Mouse (Mus musculus) MEL (cell line): ENCODE results near the gene Cisd2. TPM values are rescaled to one million over a fixed set of nuclear protein-coding genes. Genes with fewer than 3 reads are reported as not detected.

Source experiments
- DNase-seq: peaks from one replicate; pipeline ENCODE4 v3.0.0; 2011; ENCODE audit warnings: low read depth, low spot score
- H3K27ac ChIP-seq: 2 replicates; pipeline ENCODE4 v1.5.1; 2012; ENCODE audit warnings: low read depth, mild to moderate bottlenecking, control low read depth, low read length, moderate library complexity; ENCODE audit not compliant: control insufficient read depth
- H3K27me3 ChIP-seq, 2 experiments: fragments of 150-350 bp in 1 of 2; sonication (generic) in 1 of 2; 2 replicates each; pipeline ENCODE4 v1.6.1; 2012; ENCODE audit warnings: low read length in 2 of 2, mild to moderate bottlenecking in 2 of 2, improper control_type of control experiment in 1 of 2, moderate library complexity in 1 of 2; ENCODE audit not compliant: insufficient read depth in 2 of 2, control insufficient read depth in 1 of 2
- H3K36me3 ChIP-seq, 2 experiments: 2 replicates each; pipeline ENCODE4 v1.6.1; 2012 to 2014; ENCODE audit warnings: low read length in 2 of 2, improper control_type of control experiment in 1 of 2, inconsistent platforms in 1 of 2, mild to moderate bottlenecking in 1 of 2; ENCODE audit not compliant: insufficient read depth in 2 of 2, control insufficient read depth in 1 of 2
- H3K4me1 ChIP-seq, 2 experiments: fragments of 150-350 bp in 1 of 2; sonication (generic) in 1 of 2; 2 replicates each; pipeline ENCODE4 v1.6.1; 2012; ENCODE audit warnings: low read length in 2 of 2, improper control_type of control experiment in 1 of 2, mild to moderate bottlenecking in 1 of 2; ENCODE audit not compliant: insufficient read depth in 2 of 2, control insufficient read depth in 1 of 2
- H3K4me3 ChIP-seq, 2 experiments: fragments of 150-350 bp in 1 of 2; sonication (generic) in 1 of 2; 2 replicates each; pipeline ENCODE4 v1.5.1; 2012; ENCODE audit warnings: low read depth in 2 of 2, low read length in 2 of 2, mild to moderate bottlenecking in 2 of 2, moderate library complexity in 2 of 2, control low read depth in 1 of 2, improper control_type of control experiment in 1 of 2; ENCODE audit not compliant: control insufficient read depth in 1 of 2, insufficient read depth in 1 of 2
- H3K79me2 ChIP-seq: 2 replicates; pipeline ENCODE4 v1.6.1; 2012; ENCODE audit warnings: mild to moderate bottlenecking, low read length, moderate library complexity; ENCODE audit not compliant: control insufficient read depth, poor library complexity, insufficient read depth
- H3K9ac ChIP-seq: 2 replicates; pipeline ENCODE4 v1.6.1; 2012; ENCODE audit warnings: low read depth, mild to moderate bottlenecking, control low read depth, low read length, moderate library complexity; ENCODE audit not compliant: control insufficient read depth, poor library complexity, severe bottlenecking
- H3K9me3 ChIP-seq: fragments of 150-350 bp; sonication (generic); replicated peaks from 2 replicates; pipeline ENCODE4 v1.6.1; 2012; ENCODE audit warnings: mild to moderate bottlenecking, low read length, improper control_type of control experiment, moderate library complexity; ENCODE audit not compliant: insufficient read depth
- CHD1 ChIP-seq: IDR thresholded peaks from 2 replicates; pipeline ENCODE4 v1.6.1; 2012; ENCODE audit warnings: low read depth, mild to moderate bottlenecking, inconsistent platforms, low read length, improper control_type of control experiment
- E2F4 ChIP-seq: IDR thresholded peaks from 2 replicates; pipeline ENCODE4 v1.6.1; 2011; ENCODE audit warnings: low read depth, low read length, improper control_type of control experiment, borderline replicate concordance
- ELF1 ChIP-seq: IDR thresholded peaks from 2 replicates; pipeline ENCODE4 v1.6.1; 2014; ENCODE audit warnings: low read depth, mild to moderate bottlenecking, inconsistent platforms, low read length, improper control_type of control experiment, moderate library complexity
- EP300 ChIP-seq, 2 experiments: IDR thresholded peaks; 2 replicates each; pipeline ENCODE4 v1.6.1; 2011; ENCODE audit warnings: improper control_type of control experiment in 2 of 2, low read length in 2 of 2, low read depth in 1 of 2, mild to moderate bottlenecking in 1 of 2
- ETS1 ChIP-seq: IDR thresholded peaks from 2 replicates; pipeline ENCODE4 v1.6.1; 2012; ENCODE audit warnings: low read depth, mild to moderate bottlenecking, inconsistent platforms, low read length, improper control_type of control experiment, moderate library complexity
- GATA1 ChIP-seq: IDR thresholded peaks from 2 replicates; pipeline ENCODE4 v1.6.1; 2011; ENCODE audit warnings: low read depth, low read length, improper control_type of control experiment
- HCFC1 ChIP-seq: IDR thresholded peaks from 2 replicates; pipeline ENCODE4 v1.6.1; 2012; ENCODE audit warnings: low read depth, mild to moderate bottlenecking, inconsistent platforms, low read length, improper control_type of control experiment, moderate library complexity
- MAFK ChIP-seq: IDR thresholded peaks from 2 replicates; pipeline ENCODE4 v1.6.1; 2011; ENCODE audit warnings: low read depth, mild to moderate bottlenecking, low read length, improper control_type of control experiment, borderline replicate concordance
- MXI1 ChIP-seq: IDR thresholded peaks from 2 replicates; pipeline ENCODE4 v1.6.1; 2011; ENCODE audit warnings: mild to moderate bottlenecking, low read depth, low read length, improper control_type of control experiment
- NELFE ChIP-seq: IDR thresholded peaks from 2 replicates; pipeline ENCODE4 v1.6.1; 2011; ENCODE audit warnings: low read depth, low read length, improper control_type of control experiment
- NRF1 ChIP-seq: IDR thresholded peaks from 2 replicates; pipeline ENCODE4 v1.6.1; 2014; ENCODE audit warnings: low read depth, mild to moderate bottlenecking, inconsistent platforms, low read length, improper control_type of control experiment, moderate library complexity; ENCODE audit not compliant: poor library complexity, insufficient read depth, severe bottlenecking
- POLR2A ChIP-seq, 2 experiments: IDR thresholded peaks; 2 replicates each; pipeline ENCODE4 v1.6.1; 2011 to 2012; ENCODE audit warnings: low read length in 2 of 2, mild to moderate bottlenecking in 2 of 2, control low read depth in 1 of 2, improper control_type of control experiment in 1 of 2, low read depth in 1 of 2, moderate library complexity in 1 of 2; ENCODE audit not compliant: control insufficient read depth in 1 of 2, insufficient read depth in 1 of 2, poor library complexity in 1 of 2
- POLR2AphosphoS5 ChIP-seq: IDR thresholded peaks from 2 replicates; pipeline ENCODE4 v1.6.1; 2012; ENCODE audit warnings: low read depth, borderline replicate concordance, mild to moderate bottlenecking, inconsistent platforms, low read length, moderate library complexity, mixed read lengths
- RCOR1 ChIP-seq: IDR thresholded peaks from 2 replicates; pipeline ENCODE4 v1.6.1; 2012; ENCODE audit warnings: low read depth, mild to moderate bottlenecking, inconsistent platforms, low read length, improper control_type of control experiment
- SIN3A ChIP-seq: IDR thresholded peaks from 2 replicates; pipeline ENCODE4 v1.6.1; 2012; ENCODE audit warnings: low read length, improper control_type of control experiment, inconsistent platforms
- TBP ChIP-seq: IDR thresholded peaks from 2 replicates; pipeline ENCODE4 v1.8.0; 2011; ENCODE audit warnings: low read depth, low read length, improper control_type of control experiment
- USF1 ChIP-seq: IDR thresholded peaks from 2 replicates; pipeline ENCODE4 v1.6.1; 2014; ENCODE audit warnings: low read depth, mild to moderate bottlenecking, inconsistent platforms, low read length, improper control_type of control experiment, moderate library complexity
- ZMIZ1 ChIP-seq: IDR thresholded peaks from 2 replicates; pipeline ENCODE4 v1.6.1; 2012; ENCODE audit warnings: low read depth, mild to moderate bottlenecking, inconsistent platforms, low read length, improper control_type of control experiment, moderate library complexity
- polyA plus RNA-seq, 2 experiments: library from polyadenylated mRNA; stranded (reverse) in 1 of 2; unstranded in 1 of 2; fragments of >175 nt in 1 of 2; fragments of >200 nt in 1 of 2; gene quantifications; 2 replicates each; pipeline versions ENCODE4 v1.2.1 to v1.2.4; 2012; ENCODE audit warnings: low replicate concordance in 2 of 2, low read depth in 1 of 2; ENCODE audit not compliant: insufficient read length in 2 of 2, insufficient read depth in 1 of 2, missing spikeins in 1 of 2
- total RNA-seq: library from RNA; depleted of rRNA; stranded (reverse); fragments of 300-350 nt; gene quantifications from 2 replicates; pipeline ENCODE4 v1.2.3, GENCODE M21; 2012

Cisd2 gene
- total and polyA plus RNA-seq, 3 experiments: 23.9 to 26.9 TPM; not detected in 1

DNA sequence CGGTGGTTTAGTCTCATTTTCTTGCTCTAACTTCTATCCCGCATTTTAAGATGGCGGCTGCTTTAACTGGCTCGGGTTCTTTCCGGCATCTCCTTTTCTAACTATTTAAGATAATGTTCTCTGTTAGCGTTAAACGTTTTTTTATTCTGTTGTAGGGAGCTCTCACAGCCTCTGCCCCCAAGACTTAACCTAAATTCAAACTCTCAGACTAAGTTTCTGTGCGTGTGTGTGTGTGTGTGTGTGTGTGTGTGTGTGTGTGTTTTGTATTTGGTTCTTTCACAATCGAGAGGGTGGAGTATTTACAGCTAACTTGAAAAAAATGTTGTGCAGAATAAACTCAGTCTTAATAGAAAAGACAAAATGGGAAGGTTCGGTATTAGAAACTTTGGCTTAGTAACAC, 16.9 kb upstream of the Cisd2 start:
- no peak for TF ChIP-seq NELFE
- peak; percentile 13; the same call in 1 of the 2 replicates for TF ChIP-seq CHD1
- no peaks in the 10 kb centered on the region for H3K27me3 ChIP-seq
- peaks cover 12 to 27% of the 10 kb centered on the region in 2 experiments; a peak in 3 of 4 replicates for H3K4me1 ChIP-seq
- no peaks in the 10 kb centered on the region for H3K9me3 ChIP-seq
- peak overlapping the region; percentile 83 to 90 for H3K4me3 ChIP-seq
- no peak for DNase-seq
- peak overlapping the region; percentile 84; the same call in 1 of the 2 replicates for H3K27ac ChIP-seq
- peak overlapping the region; percentile 94 for H3K9ac ChIP-seq
- peaks cover 48% of the 10 kb centered on the region for H3K79me2 ChIP-seq
- peaks cover 36 to 43% of the 10 kb centered on the region in 2 experiments for H3K36me3 ChIP-seq

DNA sequence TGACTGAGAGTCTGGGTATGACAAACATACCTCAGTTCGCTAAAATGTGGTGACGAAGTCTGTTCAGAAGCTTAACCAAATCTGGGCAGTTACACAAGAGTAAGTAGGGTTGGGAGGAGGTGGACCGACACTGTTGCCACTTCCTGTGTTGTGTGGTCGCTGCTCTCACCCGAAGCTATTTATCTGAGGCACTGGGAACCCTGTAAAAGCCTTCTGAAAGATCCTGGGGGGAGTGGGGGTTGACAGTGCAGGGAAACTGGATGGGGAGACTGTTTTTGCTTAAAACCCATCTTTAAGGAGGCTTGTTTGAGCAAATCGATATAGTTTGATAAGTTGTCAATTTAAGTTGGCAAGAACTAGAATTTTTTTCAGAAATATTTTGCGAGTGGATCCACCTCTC, 16.5 kb upstream of the Cisd2 start:
- peaks cover 32 to 43% of the 10 kb centered on the region in 2 experiments for H3K36me3 ChIP-seq

DNA sequence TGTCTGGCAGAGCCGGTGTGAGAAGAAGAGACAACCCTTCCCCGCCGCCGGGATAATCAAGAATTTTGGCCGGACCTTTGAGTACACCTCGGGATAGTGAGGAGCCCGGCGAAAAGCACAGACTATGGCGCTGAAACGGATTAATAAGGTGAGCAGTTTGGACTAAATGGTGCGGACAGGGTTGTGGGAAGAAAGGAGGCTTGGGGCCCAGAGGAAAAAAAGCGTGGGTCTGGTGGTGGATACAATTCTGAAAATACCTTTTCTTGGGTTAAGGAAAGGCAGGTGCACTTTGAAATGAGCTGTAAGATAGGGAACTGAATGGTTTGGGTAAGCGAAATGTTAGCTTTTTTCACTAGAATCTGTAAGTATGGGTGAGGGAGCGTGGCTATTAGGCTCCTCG, 15.9 kb upstream of the Cisd2 start:
- Histone ChIP-seq H3K27ac (peak overlapping the region; percentile 84), H3K4me1 (peaks cover 12 to 23% of the 10 kb centered on the region in 2 experiments; a peak in 3 of 4 replicates), H3K4me3 (peak overlapping the region; percentile 83 to 90), H3K9me3 (no peaks in the 10 kb centered on the region), H3K27me3 (no peaks in the 10 kb centered on the region), H3K9ac (peak overlapping the region; percentile 94), H3K79me2 (peaks cover 44% of the 10 kb centered on the region), H3K36me3 (peaks cover 28 to 39% of the 10 kb centered on the region in 2 experiments)
- no peak for DNase-seq
- no peak for TF ChIP-seq USF1
- no peak for TF ChIP-seq ZMIZ1
- TF ChIP-seq E2F4: no peak
- TF ChIP-seq SIN3A: no peak
- no peak for TF ChIP-seq HCFC1
- no peak for TF ChIP-seq GATA1
- TF ChIP-seq CHD1: 0 out of 2 replicates have a peak, but pooled peaks have one; percentile 25
- TF ChIP-seq MAFK: no peak

More for the DNA sequence above, 16.5 kb upstream of the Cisd2 start:
- H3K4me3 ChIP-seq: peak overlapping the region; percentile 83 to 90
- TF ChIP-seq CHD1 (peak; percentile 97), USF1 (no peak), MXI1 (peak; percentile 18), ETS1 (peak; percentile 17; the same call in 1 of the 2 replicates), POLR2A (IDR thresholded peaks at IDR 0.05; ENCODE audit: control insufficient read depth in 1 of 2, insufficient read depth in 1 of 2, low read depth in 1 of 2, low read length in 2 of 2, poor library complexity in 1 of 2) (peak in 1 of 2 experiments; percentile 46; a peak in 1 of 4 replicates), SIN3A (peak; percentile 72), HCFC1 (peak; percentile 68), EP300 (IDR thresholded peaks at IDR 0.05; ENCODE audit: low read depth in 1 of 2, low read length in 2 of 2) (no peak; a peak in 1 of 4 replicates), RCOR1 (no peak), POLR2AphosphoS5 (peak; percentile 77; the same call in 1 of the 2 replicates), NRF1 (no peak), ZMIZ1 (0 out of 2 replicates have a peak, but pooled peaks have one; percentile 35), TBP (peak; percentile 69), ELF1 (peak; percentile 58; the same call in 1 of the 2 replicates)
- TF ChIP-seq, all 39 proteins: peak for 10
- peaks cover 12 to 27% of the 10 kb centered on the region in 2 experiments; a peak in 3 of 4 replicates for H3K4me1 ChIP-seq
- H3K27me3 ChIP-seq: no peaks in the 10 kb centered on the region
- H3K27ac ChIP-seq: peak overlapping the region; percentile 84
- peak overlapping the region; percentile 94 for H3K9ac ChIP-seq
- peaks cover 48% of the 10 kb centered on the region for H3K79me2 ChIP-seq
- H3K9me3 ChIP-seq: no peaks in the 10 kb centered on the region
- peak; percentile 83 for DNase-seq
